Mouse (Mus musculus): ENCODE data around the gene Trpc6.

Gene Trpc6

GRCm38 (mm10) chr9:8544041-8544794, at the start of gene Trpc6:
TSS of gene Trpc6 (plus strand) at chr9:8544142.
- DNase-seq (ENCODE audit: low read depth, low spot score): peak; percentile 66

- DNase-seq (ENCODE audit: low read depth, low spot score): no peak
Observed at GRCm38 (mm10) chr9:8520911-8521310, 23.0 kb upstream of the Trpc6 start.

GRCm38 (mm10) chr9:8533670-8534069, 10.3 kb upstream of the Trpc6 start:
- DNase-seq (ENCODE audit: low read depth, low spot score): peak; percentile 9

- DNase-seq (ENCODE audit: low read depth, low spot score): no peak
Observed at GRCm38 (mm10) chr9:8545236-8545635, 1.3 kb downstream of the Trpc6 start.

GRCm38 (mm10) chr9:8558574-8558973, 14.6 kb downstream of the Trpc6 start:
- no peak for DNase-seq (ENCODE audit: low read depth, low spot score)

GRCm38 (mm10) chr9:8592618-8593017, 48.7 kb downstream of the Trpc6 start:
- peak; percentile 62 for DNase-seq (ENCODE audit: low read depth, low spot score)

- DNase-seq (ENCODE audit: low read depth, low spot score): no peak
Observed at GRCm38 (mm10) chr9:8597089-8597488, 53.1 kb downstream of the Trpc6 start.

- DNase-seq (ENCODE audit: low read depth, low spot score): no peak
Observed at GRCm38 (mm10) chr9:8606816-8607491, 63.0 kb downstream of the Trpc6 start.

GRCm38 (mm10) chr9:8634344-8634743, 90.4 kb downstream of the Trpc6 start:
- DNase-seq (ENCODE audit: low read depth, low spot score): peak; percentile 95

- DNase-seq (ENCODE audit: low read depth, low spot score): no peak
Observed at GRCm38 (mm10) chr9:8643453-8643852, 99.5 kb downstream of the Trpc6 start.

- no peak for DNase-seq (ENCODE audit: low read depth, low spot score)
Observed at GRCm38 (mm10) chr9:8655347-8655746, 111.4 kb downstream of the Trpc6 start.

- no peak for DNase-seq (ENCODE audit: low read depth, low spot score)
Observed at GRCm38 (mm10) chr9:8672944-8673343, 129.0 kb downstream of the Trpc6 start.

- peak; percentile 28 for DNase-seq (ENCODE audit: low read depth, low spot score)
Observed at GRCm38 (mm10) chr9:8676607-8677006, 132.7 kb downstream of the Trpc6 start.

GRCm38 (mm10) chr9:8693177-8693576, 149.2 kb downstream of the Trpc6 start:
- no peak for DNase-seq (ENCODE audit: low read depth, low spot score)

- DNase-seq (ENCODE audit: low read depth, low spot score): peak; percentile 83
Observed at GRCm38 (mm10) chr9:8700669-8701068, 156.7 kb downstream of the Trpc6 start.

- no peak for DNase-seq (ENCODE audit: low read depth, low spot score)
Observed at GRCm38 (mm10) chr9:8703516-8703915, 159.6 kb downstream of the Trpc6 start.

- DNase-seq (ENCODE audit: low read depth, low spot score): no peak
Observed at GRCm38 (mm10) chr9:8703956-8704355, 160.0 kb downstream of the Trpc6 start.

GRCm38 (mm10) chr9:8710052-8710739, 166.3 kb downstream of the Trpc6 start:
- no peak for DNase-seq (ENCODE audit: low read depth, low spot score)

GRCm38 (mm10) chr9:8719017-8719416, 175.1 kb downstream of the Trpc6 start:
- peak; percentile 34 for DNase-seq (ENCODE audit: low read depth, low spot score)

- no peak for DNase-seq (ENCODE audit: low read depth, low spot score)
Observed at GRCm38 (mm10) chr9:8729056-8729455, 185.1 kb downstream of the Trpc6 start.

Data from ES-CJ7 (cell line).